Mouse (Mus musculus) MEL (cell line): ENCODE measurements around the gene Ypel3. TPM values are rescaled to one million over a fixed set of nuclear protein-coding genes. Genes with fewer than 3 reads are reported as not detected.

Experiments used
- DNase-seq: peaks from one replicate; pipeline ENCODE4 v3.0.0; 2011; ENCODE audit warnings: low read depth, low spot score
- H3K27ac ChIP-seq: 2 replicates; pipeline ENCODE4 v1.5.1; 2012; ENCODE audit warnings: low read depth, mild to moderate bottlenecking, control low read depth, low read length, moderate library complexity; ENCODE audit not compliant: control insufficient read depth
- H3K27me3 ChIP-seq, 2 experiments: fragments of 150-350 bp in 1 of 2; sonication (generic) in 1 of 2; 2 replicates each; pipeline ENCODE4 v1.6.1; 2012; ENCODE audit warnings: low read length in 2 of 2, mild to moderate bottlenecking in 2 of 2, improper control_type of control experiment in 1 of 2, moderate library complexity in 1 of 2; ENCODE audit not compliant: insufficient read depth in 2 of 2, control insufficient read depth in 1 of 2
- H3K36me3 ChIP-seq, 2 experiments: 2 replicates each; pipeline ENCODE4 v1.6.1; 2012 to 2014; ENCODE audit warnings: low read length in 2 of 2, improper control_type of control experiment in 1 of 2, inconsistent platforms in 1 of 2, mild to moderate bottlenecking in 1 of 2; ENCODE audit not compliant: insufficient read depth in 2 of 2, control insufficient read depth in 1 of 2
- H3K4me1 ChIP-seq, 2 experiments: fragments of 150-350 bp in 1 of 2; sonication (generic) in 1 of 2; 2 replicates each; pipeline ENCODE4 v1.6.1; 2012; ENCODE audit warnings: low read length in 2 of 2, improper control_type of control experiment in 1 of 2, mild to moderate bottlenecking in 1 of 2; ENCODE audit not compliant: insufficient read depth in 2 of 2, control insufficient read depth in 1 of 2
- H3K4me3 ChIP-seq, 2 experiments: fragments of 150-350 bp in 1 of 2; sonication (generic) in 1 of 2; 2 replicates each; pipeline ENCODE4 v1.5.1; 2012; ENCODE audit warnings: low read depth in 2 of 2, low read length in 2 of 2, mild to moderate bottlenecking in 2 of 2, moderate library complexity in 2 of 2, control low read depth in 1 of 2, improper control_type of control experiment in 1 of 2; ENCODE audit not compliant: control insufficient read depth in 1 of 2, insufficient read depth in 1 of 2
- H3K79me2 ChIP-seq: 2 replicates; pipeline ENCODE4 v1.6.1; 2012; ENCODE audit warnings: mild to moderate bottlenecking, low read length, moderate library complexity; ENCODE audit not compliant: control insufficient read depth, poor library complexity, insufficient read depth
- H3K9ac ChIP-seq: 2 replicates; pipeline ENCODE4 v1.6.1; 2012; ENCODE audit warnings: low read depth, mild to moderate bottlenecking, control low read depth, low read length, moderate library complexity; ENCODE audit not compliant: control insufficient read depth, poor library complexity, severe bottlenecking
- H3K9me3 ChIP-seq: fragments of 150-350 bp; sonication (generic); replicated peaks from 2 replicates; pipeline ENCODE4 v1.6.1; 2012; ENCODE audit warnings: mild to moderate bottlenecking, low read length, improper control_type of control experiment, moderate library complexity; ENCODE audit not compliant: insufficient read depth
- BHLHE40 ChIP-seq: IDR thresholded peaks from 2 replicates; pipeline ENCODE4 v1.6.1; 2012; ENCODE audit warnings: low read depth, mild to moderate bottlenecking, inconsistent platforms, low read length, improper control_type of control experiment, borderline replicate concordance
- CTCF ChIP-seq, 3 experiments: IDR thresholded peaks in 2 of 3; conservative IDR thresholded peaks in 1 of 3; 2 replicates each; pipeline ENCODE4 v1.5.1; 2011 to 2012; ENCODE audit warnings: low read length in 3 of 3, low read depth in 2 of 3, mild to moderate bottlenecking in 2 of 3, improper control_type of control experiment in 1 of 3, inconsistent platforms in 1 of 3, mixed read lengths in 1 of 3, moderate library complexity in 1 of 3; ENCODE audit not compliant: control insufficient read depth in 1 of 3, insufficient read depth in 1 of 3, poor library complexity in 1 of 3, severe bottlenecking in 1 of 3
- E2F4 ChIP-seq: IDR thresholded peaks from 2 replicates; pipeline ENCODE4 v1.6.1; 2011; ENCODE audit warnings: low read depth, low read length, improper control_type of control experiment, borderline replicate concordance
- EP300 ChIP-seq, 2 experiments: IDR thresholded peaks; 2 replicates each; pipeline ENCODE4 v1.6.1; 2011; ENCODE audit warnings: improper control_type of control experiment in 2 of 2, low read length in 2 of 2, low read depth in 1 of 2, mild to moderate bottlenecking in 1 of 2
- ETS1 ChIP-seq: IDR thresholded peaks from 2 replicates; pipeline ENCODE4 v1.6.1; 2012; ENCODE audit warnings: low read depth, mild to moderate bottlenecking, inconsistent platforms, low read length, improper control_type of control experiment, moderate library complexity
- GABPA ChIP-seq: IDR thresholded peaks from 2 replicates; pipeline ENCODE4 v1.6.1; 2012; ENCODE audit warnings: low read depth, mild to moderate bottlenecking, inconsistent platforms, low read length, improper control_type of control experiment, moderate library complexity
- HCFC1 ChIP-seq: IDR thresholded peaks from 2 replicates; pipeline ENCODE4 v1.6.1; 2012; ENCODE audit warnings: low read depth, mild to moderate bottlenecking, inconsistent platforms, low read length, improper control_type of control experiment, moderate library complexity
- JUND ChIP-seq: IDR thresholded peaks from 2 replicates; pipeline ENCODE4 v1.6.1; 2011; ENCODE audit warnings: low read depth, mild to moderate bottlenecking, improper control_type of control experiment, low read length
- KAT2A ChIP-seq: conservative IDR thresholded peaks from 2 replicates; pipeline ENCODE4 v1.6.1; 2012; ENCODE audit warnings: low read depth, low read length, improper control_type of control experiment, inconsistent platforms
- MAX ChIP-seq: IDR thresholded peaks from 2 replicates; pipeline ENCODE4 v1.6.1; 2011; ENCODE audit warnings: low read length, improper control_type of control experiment
- MAZ ChIP-seq: IDR thresholded peaks from 2 replicates; pipeline ENCODE4 v1.6.1; 2012; ENCODE audit warnings: low read depth, mild to moderate bottlenecking, inconsistent platforms, low read length, improper control_type of control experiment
- MEF2A ChIP-seq: IDR thresholded peaks from 2 replicates; pipeline ENCODE4 v1.6.1; 2014; ENCODE audit warnings: low read depth, mild to moderate bottlenecking, inconsistent platforms, low read length, improper control_type of control experiment; ENCODE audit not compliant: poor library complexity, insufficient replicate concordance, severe bottlenecking; ENCODE audit errors: extremely low read depth
- MXI1 ChIP-seq: IDR thresholded peaks from 2 replicates; pipeline ENCODE4 v1.6.1; 2011; ENCODE audit warnings: mild to moderate bottlenecking, low read depth, low read length, improper control_type of control experiment
- MYC ChIP-seq: IDR thresholded peaks from 2 replicates; pipeline ENCODE4 v1.6.1; 2011; ENCODE audit warnings: low read depth, mild to moderate bottlenecking, low read length, improper control_type of control experiment, moderate library complexity
- NELFE ChIP-seq: IDR thresholded peaks from 2 replicates; pipeline ENCODE4 v1.6.1; 2011; ENCODE audit warnings: low read depth, low read length, improper control_type of control experiment
- NRF1 ChIP-seq: IDR thresholded peaks from 2 replicates; pipeline ENCODE4 v1.6.1; 2014; ENCODE audit warnings: low read depth, mild to moderate bottlenecking, inconsistent platforms, low read length, improper control_type of control experiment, moderate library complexity; ENCODE audit not compliant: poor library complexity, insufficient read depth, severe bottlenecking
- POLR2A ChIP-seq, 2 experiments: IDR thresholded peaks; 2 replicates each; pipeline ENCODE4 v1.6.1; 2011 to 2012; ENCODE audit warnings: low read length in 2 of 2, mild to moderate bottlenecking in 2 of 2, control low read depth in 1 of 2, improper control_type of control experiment in 1 of 2, low read depth in 1 of 2, moderate library complexity in 1 of 2; ENCODE audit not compliant: control insufficient read depth in 1 of 2, insufficient read depth in 1 of 2, poor library complexity in 1 of 2
- POLR2AphosphoS2 ChIP-seq: IDR thresholded peaks from 2 replicates; pipeline ENCODE4 v1.6.1; 2011; ENCODE audit warnings: low read length, improper control_type of control experiment
- RAD21 ChIP-seq: IDR thresholded peaks from 2 replicates; pipeline ENCODE4 v1.6.1; 2011; ENCODE audit warnings: mild to moderate bottlenecking, low read depth, low read length, improper control_type of control experiment
- RCOR1 ChIP-seq: IDR thresholded peaks from 2 replicates; pipeline ENCODE4 v1.6.1; 2012; ENCODE audit warnings: low read depth, mild to moderate bottlenecking, inconsistent platforms, low read length, improper control_type of control experiment
- SIN3A ChIP-seq: IDR thresholded peaks from 2 replicates; pipeline ENCODE4 v1.6.1; 2012; ENCODE audit warnings: low read length, improper control_type of control experiment, inconsistent platforms
- SMC3 ChIP-seq: IDR thresholded peaks from 2 replicates; pipeline ENCODE4 v1.6.1; 2011; ENCODE audit warnings: low read depth, low read length, improper control_type of control experiment
- TAL1 ChIP-seq: IDR thresholded peaks from 2 replicates; pipeline ENCODE4 v1.6.1; 2012; ENCODE audit warnings: mild to moderate bottlenecking, inconsistent platforms, low read length, moderate library complexity, mixed read lengths
- TBP ChIP-seq: IDR thresholded peaks from 2 replicates; pipeline ENCODE4 v1.8.0; 2011; ENCODE audit warnings: low read depth, low read length, improper control_type of control experiment
- TCF12 ChIP-seq: IDR thresholded peaks from 2 replicates; pipeline ENCODE4 v1.6.1; 2014; ENCODE audit warnings: low read depth, mild to moderate bottlenecking, inconsistent platforms, low read length, improper control_type of control experiment, moderate library complexity
- USF1 ChIP-seq: IDR thresholded peaks from 2 replicates; pipeline ENCODE4 v1.6.1; 2014; ENCODE audit warnings: low read depth, mild to moderate bottlenecking, inconsistent platforms, low read length, improper control_type of control experiment, moderate library complexity
- USF2 ChIP-seq, 2 experiments: IDR thresholded peaks; 2 replicates each; pipeline ENCODE4 v1.6.1; 2011 to 2012; ENCODE audit warnings: improper control_type of control experiment in 2 of 2, low read length in 2 of 2, borderline replicate concordance in 1 of 2, inconsistent platforms in 1 of 2, low read depth in 1 of 2, mild to moderate bottlenecking in 1 of 2; ENCODE audit not compliant: insufficient read depth in 1 of 2
- ZC3H11A ChIP-seq: IDR thresholded peaks from 2 replicates; pipeline ENCODE4 v1.6.1; 2012; ENCODE audit warnings: low read depth, mild to moderate bottlenecking, inconsistent platforms, low read length, improper control_type of control experiment
- ZKSCAN1 ChIP-seq: IDR thresholded peaks from 2 replicates; pipeline ENCODE4 v1.6.1; 2012; ENCODE audit warnings: low read depth, mild to moderate bottlenecking, inconsistent platforms, low read length, improper control_type of control experiment, moderate library complexity
- ZNF384 ChIP-seq: IDR thresholded peaks from 2 replicates; pipeline ENCODE4 v1.6.1; 2012; ENCODE audit warnings: low read depth, mild to moderate bottlenecking, inconsistent platforms, low read length, improper control_type of control experiment
- polyA plus RNA-seq, 2 experiments: library from polyadenylated mRNA; stranded (reverse) in 1 of 2; unstranded in 1 of 2; fragments of >175 nt in 1 of 2; fragments of >200 nt in 1 of 2; gene quantifications; 2 replicates each; pipeline versions ENCODE4 v1.2.1 to v1.2.4; 2012; ENCODE audit warnings: low replicate concordance in 2 of 2, low read depth in 1 of 2; ENCODE audit not compliant: insufficient read length in 2 of 2, insufficient read depth in 1 of 2, missing spikeins in 1 of 2
- total RNA-seq: library from RNA; depleted of rRNA; stranded (reverse); fragments of 300-350 nt; gene quantifications from 2 replicates; pipeline ENCODE4 v1.2.3, GENCODE M21; 2012

Gene Ypel3
- total and polyA plus RNA-seq, 3 experiments = 2.1 to 12.6 TPM; not detected in 1

- TF ChIP-seq JUND (no peak), MAX (no peak)
Observed at GRCm38 (mm10) chr7:126767001-126767400, 9.8 kb upstream of the Ypel3 start (continued).

DNA sequence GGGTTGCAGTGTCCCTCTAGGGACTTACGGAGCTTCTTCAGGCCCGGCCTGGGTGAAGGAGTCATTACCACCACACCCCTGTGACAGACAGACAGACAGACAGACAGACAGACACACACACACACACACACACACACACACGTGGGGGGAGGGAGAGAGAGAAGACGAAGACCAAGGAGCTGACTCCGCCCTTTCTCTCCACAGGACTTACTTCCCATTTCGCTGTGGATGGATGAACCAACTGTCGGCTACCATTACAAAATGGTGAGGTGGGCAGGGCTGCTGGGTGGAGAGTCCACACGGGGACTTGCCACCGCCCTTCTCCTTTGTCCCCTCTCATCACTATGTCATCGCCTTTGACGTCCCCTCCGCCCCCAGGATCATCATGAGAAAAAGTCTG is 6.0 kb upstream of the Ypel3 start:
- Histone ChIP-seq H3K9me3 (no peaks in the 10 kb centered on the region), H3K27ac (peak overlapping the region; percentile 53), H3K9ac (peak overlapping the region; percentile 65), H3K4me3 (peak overlapping the region; percentile 70 to 75), H3K36me3 (peaks cover 0 to 12% of the 10 kb centered on the region in 2 experiments; a peak in 2 of 4 replicates), H3K79me2 (no peaks in the 10 kb centered on the region), H3K4me1 (peaks cover 5 to 10% of the 10 kb centered on the region in 2 experiments; a peak in 2 of 4 replicates), H3K27me3 (no peaks in the 10 kb centered on the region)
- peak; percentile 91 for DNase-seq
- 0 out of 2 replicates have a peak, but pooled peaks have one; percentile 31 for TF ChIP-seq MYC
- TF ChIP-seq ETS1 = peak; percentile 44; the same call in 1 of the 2 replicates
- TF ChIP-seq HCFC1 = peak; percentile 37; the same call in 1 of the 2 replicates
- no peak for TF ChIP-seq KAT2A
- 0 out of 2 replicates have a peak, but pooled peaks have one; percentile 13 for TF ChIP-seq RCOR1
- peak; percentile 77; the same call in 1 of the 2 replicates for TF ChIP-seq MAZ
- TF ChIP-seq BHLHE40 = no peak
- 0 out of 2 replicates have a peak, but pooled peaks have one; percentile 29 for TF ChIP-seq TCF12
- TF ChIP-seq ZKSCAN1 = no peak
- TF ChIP-seq NRF1 = no peak
- TF ChIP-seq SIN3A = no peak; the same call in 1 of the 2 replicates
- TF ChIP-seq EP300 (IDR thresholded peaks at IDR 0.05; ENCODE audit: low read depth in 1 of 2, low read length in 2 of 2) = 0 out of 4 replicates have a peak, but pooled peaks have one; percentile 11 to 27
- TF ChIP-seq MEF2A = no peak
- no peak for TF ChIP-seq POLR2AphosphoS2
- TF ChIP-seq E2F4 = no peak
- TF ChIP-seq POLR2A (IDR thresholded peaks at IDR 0.05; ENCODE audit: control insufficient read depth in 1 of 2, insufficient read depth in 1 of 2, low read depth in 1 of 2, low read length in 2 of 2, poor library complexity in 1 of 2) = peak; percentile 50 to 51; a peak in 2 of 4 replicates
- no peak for TF ChIP-seq TAL1
- TF ChIP-seq ZNF384 = no peak
- peak; percentile 35; the same call in 1 of the 2 replicates for TF ChIP-seq TBP
- no peak for TF ChIP-seq USF2 (IDR thresholded peaks at IDR 0.05; ENCODE audit: borderline replicate concordance in 1 of 2, insufficient read depth in 1 of 2, low read depth in 1 of 2, low read length in 2 of 2)
- no peak for TF ChIP-seq CTCF (IDR thresholded peaks at IDR 0.05 in 2 of 3, conservative IDR thresholded peaks at IDR 0.05 in 1 of 3; ENCODE audit: control insufficient read depth in 1 of 3, insufficient read depth in 1 of 3, low read depth in 2 of 3, low read length in 3 of 3, poor library complexity in 1 of 3, severe bottlenecking in 1 of 3)
- TF ChIP-seq MXI1 = 0 out of 2 replicates have a peak, but pooled peaks have one; percentile 30
- TF ChIP-seq USF1 = peak; percentile 40; the same call in 1 of the 2 replicates
- no peak for TF ChIP-seq GABPA
- TF ChIP-seq SMC3 = no peak
- TF ChIP-seq RAD21 = no peak
- no peak for TF ChIP-seq NELFE
- TF ChIP-seq ZC3H11A = no peak
- peak; percentile 56; the same call in 1 of the 2 replicates for TF ChIP-seq MAX
